Mouse (Mus musculus) midbrain, embryonic 13.5 days (tissue): ENCODE measurements around the gene Plekhm1. TPM values are rescaled to one million over a fixed set of nuclear protein-coding genes. Genes with fewer than 3 reads are reported as not detected.

Source experiments
- ATAC-seq: fragments of 200-750 bp; cut with Nextera tagmentation; 2 replicates; pipeline ENCODE4 v1.8.0; 2017; ENCODE audit warnings: mild to moderate bottlenecking, moderate TSS enrichment, moderate library complexity
- H3K27ac ChIP-seq: fragments of 300-500 bp; sonication (generic); 2 replicates; pipeline ENCODE4 v1.5.1; 2015; ENCODE audit warnings: inconsistent platforms, mild to moderate bottlenecking, moderate library complexity
- H3K27me3 ChIP-seq: fragments of 300-500 bp; sonication (generic); 2 replicates; pipeline ENCODE4 v1.6.1; 2015; ENCODE audit warnings: mild to moderate bottlenecking, inconsistent platforms
- H3K36me3 ChIP-seq: fragments of 300-500 bp; sonication (generic); 2 replicates; pipeline ENCODE4 v1.6.1; 2015; ENCODE audit warnings: mild to moderate bottlenecking, inconsistent platforms
- H3K4me1 ChIP-seq: fragments of 300-500 bp; sonication (generic); replicated peaks from 2 replicates; pipeline ENCODE4 v1.6.1; 2015; ENCODE audit warnings: inconsistent platforms
- H3K4me2 ChIP-seq: fragments of 300-500 bp; sonication (generic); replicated peaks from 2 replicates; pipeline ENCODE4 v1.6.1; 2015; ENCODE audit warnings: moderate library complexity, mild to moderate bottlenecking, inconsistent platforms
- H3K4me3 ChIP-seq: fragments of 300-500 bp; sonication (generic); replicated peaks from 2 replicates; pipeline ENCODE4 v1.5.1; 2015; ENCODE audit warnings: mild to moderate bottlenecking, inconsistent platforms
- H3K9ac ChIP-seq: fragments of 300-500 bp; sonication (generic); replicated peaks from 2 replicates; pipeline ENCODE4 v1.6.1; 2015; ENCODE audit warnings: mild to moderate bottlenecking, inconsistent platforms
- H3K9me3 ChIP-seq: fragments of 300-500 bp; sonication (generic); 2 replicates; pipeline ENCODE4 v1.6.1; 2016; ENCODE audit warnings: mild to moderate bottlenecking, inconsistent platforms
- WGBS: fragments of 180-500 bp; shearing (Covaris S2); methylation state at CpG from one replicate; pipeline ENCODE4 v1.1.7; 2015; 5-methylcytosine and 5-hydroxymethylcytosine counted together
- polyA plus RNA-seq: library from polyadenylated mRNA; unstranded; fragments of >200 nt; fragmentation: Nextera tagmentation; extraction: Ambion mirVana; gene quantifications from 2 replicates; pipeline ENCODE4 v1.2.1, GENCODE M21; 2015

Plekhm1 gene
- polyA plus RNA-seq, 1 experiment from 2014 or later = 9.4 TPM

GRCm38 (mm10) chr11:103345408-103346091 is 66.9 kb downstream of the Plekhm1 start:
- Histone ChIP-seq H3K4me1 (no peaks in the 10 kb centered on the region), H3K9ac (no peak overlapping the region), H3K27ac (no peak overlapping the region), H3K27me3 (no peaks in the 10 kb centered on the region), H3K36me3 (no peaks in the 10 kb centered on the region), H3K4me2 (no peak overlapping the region), H3K4me3 (no peak overlapping the region), H3K9me3 (no peaks in the 10 kb centered on the region)
- ATAC-seq = no peak
- 85% methylated on average over 7 of the region's 7 CpGs for WGBS

GRCm38 (mm10) chr11:103344494-103345332 is 67.8 kb downstream of the Plekhm1 start:
- H3K4me3 ChIP-seq = no peak overlapping the region
- H3K27ac ChIP-seq = no peak overlapping the region
- H3K9me3 ChIP-seq = no peaks in the 10 kb centered on the region
- no peak overlapping the region for H3K4me2 ChIP-seq
- 80% methylated on average over 19 of the region's 19 CpGs for WGBS
- H3K9ac ChIP-seq = no peak overlapping the region
- H3K27me3 ChIP-seq = no peaks in the 10 kb centered on the region
- H3K36me3 ChIP-seq = no peaks in the 10 kb centered on the region
- ATAC-seq = no peak
- H3K4me1 ChIP-seq = 0 out of 2 replicates have a peak, but pooled peaks cover 4% of the 10 kb centered on the region

- no peaks in the 10 kb centered on the region for H3K36me3 ChIP-seq
These were observed 68.6 kb downstream of the Plekhm1 start for GRCm38 (mm10) chr11:103343881-103344280.

GRCm38 (mm10) chr11:103343063-103343462 is 69.4 kb downstream of the Plekhm1 start:
- H3K4me2 ChIP-seq = no peak overlapping the region
- no peak overlapping the region for H3K4me3 ChIP-seq
- no peaks in the 10 kb centered on the region for H3K9me3 ChIP-seq
- H3K4me1 ChIP-seq = 0 out of 2 replicates have a peak, but pooled peaks cover 8% of the 10 kb centered on the region
- no peak overlapping the region for H3K27ac ChIP-seq
- H3K9ac ChIP-seq = no peak overlapping the region
- 88% methylated on average over 6 of the region's 6 CpGs for WGBS
- H3K36me3 ChIP-seq = no peaks in the 10 kb centered on the region
- H3K27me3 ChIP-seq = no peaks in the 10 kb centered on the region
- ATAC-seq = no peak

More at GRCm38 (mm10) chr11:103343881-103344280, 68.6 kb downstream of the Plekhm1 start:
- 89% methylated on average over 1 of the region's 1 CpGs for WGBS
- Histone ChIP-seq H3K9ac (no peak overlapping the region), H3K27ac (no peak overlapping the region), H3K4me2 (no peak overlapping the region), H3K4me1 (0 out of 2 replicates have a peak, but pooled peaks cover 8% of the 10 kb centered on the region), H3K4me3 (no peak overlapping the region), H3K27me3 (no peaks in the 10 kb centered on the region), H3K9me3 (no peaks in the 10 kb centered on the region)
- no peak for ATAC-seq

GRCm38 (mm10) chr11:103340677-103341076 is 71.8 kb downstream of the Plekhm1 start:
- Histone ChIP-seq H3K4me3 (no peak overlapping the region), H3K9me3 (no peaks in the 10 kb centered on the region)

GRCm38 (mm10) chr11:103340130-103340529 is 72.4 kb downstream of the Plekhm1 start:
- Histone ChIP-seq H3K36me3 (no peaks in the 10 kb centered on the region), H3K27me3 (no peaks in the 10 kb centered on the region), H3K9ac (no peak overlapping the region), H3K27ac (no peak overlapping the region), H3K4me1 (0 out of 2 replicates have a peak, but pooled peaks cover 8% of the 10 kb centered on the region), H3K4me2 (peak overlapping the region; percentile 26), H3K9me3 (no peaks in the 10 kb centered on the region), H3K4me3 (0 out of 2 replicates have a peak overlapping the region, but pooled peaks have one; percentile 1)
- WGBS = 73% methylated on average over 19 of the region's 19 CpGs
- no peak for ATAC-seq

More at GRCm38 (mm10) chr11:103340677-103341076, 71.8 kb downstream of the Plekhm1 start:
- H3K9ac ChIP-seq = no peak overlapping the region
- 52% methylated on average over 7 of the region's 7 CpGs for WGBS
- H3K27ac ChIP-seq = no peak overlapping the region
- ATAC-seq = no peak
- no peaks in the 10 kb centered on the region for H3K27me3 ChIP-seq
- H3K36me3 ChIP-seq = no peaks in the 10 kb centered on the region
- no peak overlapping the region for H3K4me2 ChIP-seq
- H3K4me1 ChIP-seq = 0 out of 2 replicates have a peak, but pooled peaks cover 8% of the 10 kb centered on the region

- H3K4me2 ChIP-seq = peak overlapping the region; percentile 26
- no peak for ATAC-seq
- H3K4me3 ChIP-seq = 0 out of 2 replicates have a peak overlapping the region, but pooled peaks have one; percentile 1
- 0 out of 2 replicates have a peak, but pooled peaks cover 8% of the 10 kb centered on the region for H3K4me1 ChIP-seq
- no peak overlapping the region for H3K27ac ChIP-seq
- H3K27me3 ChIP-seq = peaks cover 5% of the 10 kb centered on the region; the same call in 1 of the 2 replicates
- H3K36me3 ChIP-seq = no peaks in the 10 kb centered on the region
- WGBS = 41% methylated on average over 19 of the region's 19 CpGs
- no peak overlapping the region for H3K9ac ChIP-seq
- H3K9me3 ChIP-seq = no peaks in the 10 kb centered on the region
These were observed 72.9 kb downstream of the Plekhm1 start for GRCm38 (mm10) chr11:103339414-103340119.

GRCm38 (mm10) chr11:103338671-103339070 is 73.8 kb downstream of the Plekhm1 start:
- no peak overlapping the region for H3K9ac ChIP-seq
- no peak for ATAC-seq
- H3K4me3 ChIP-seq = no peak overlapping the region
- peaks cover 10% of the 10 kb centered on the region for H3K4me1 ChIP-seq
- H3K36me3 ChIP-seq = no peaks in the 10 kb centered on the region
- H3K4me2 ChIP-seq = no peak overlapping the region
- peaks cover 14% of the 10 kb centered on the region for H3K27me3 ChIP-seq
- 95% methylated on average over 6 of the region's 6 CpGs for WGBS
- H3K9me3 ChIP-seq = no peaks in the 10 kb centered on the region
- no peak overlapping the region for H3K27ac ChIP-seq

- no peak overlapping the region for H3K9ac ChIP-seq
- 85% methylated on average over 7 of the region's 7 CpGs for WGBS
- ATAC-seq = no peak
These were observed 74.4 kb downstream of the Plekhm1 start for GRCm38 (mm10) chr11:103338119-103338518.

GRCm38 (mm10) chr11:103337180-103337579 is 75.3 kb downstream of the Plekhm1 start:
- WGBS = 86% methylated on average over 2 of the region's 2 CpGs
- Histone ChIP-seq H3K9ac (no peak overlapping the region), H3K27me3 (peaks cover 29% of the 10 kb centered on the region)

More at GRCm38 (mm10) chr11:103338119-103338518, 74.4 kb downstream of the Plekhm1 start:
- H3K4me3 ChIP-seq = no peak overlapping the region
- peaks cover 20% of the 10 kb centered on the region for H3K27me3 ChIP-seq
- no peak overlapping the region for H3K4me2 ChIP-seq
- H3K4me1 ChIP-seq = peaks cover 16% of the 10 kb centered on the region
- no peaks in the 10 kb centered on the region for H3K9me3 ChIP-seq
- H3K27ac ChIP-seq = no peak overlapping the region
- H3K36me3 ChIP-seq = no peaks in the 10 kb centered on the region

GRCm38 (mm10) chr11:103335561-103335960 is 76.9 kb downstream of the Plekhm1 start:
- ATAC-seq = no peak
- H3K4me2 ChIP-seq = no peak overlapping the region
- peaks cover 33% of the 10 kb centered on the region for H3K27me3 ChIP-seq

More at GRCm38 (mm10) chr11:103337180-103337579, 75.3 kb downstream of the Plekhm1 start:
- no peaks in the 10 kb centered on the region for H3K36me3 ChIP-seq
- no peak overlapping the region for H3K4me2 ChIP-seq
- ATAC-seq = no peak
- H3K4me1 ChIP-seq = peaks cover 21% of the 10 kb centered on the region
- H3K27ac ChIP-seq = no peak overlapping the region
- no peak overlapping the region for H3K4me3 ChIP-seq
- H3K9me3 ChIP-seq = no peaks in the 10 kb centered on the region

More at GRCm38 (mm10) chr11:103335561-103335960, 76.9 kb downstream of the Plekhm1 start:
- WGBS = 89% methylated on average over 5 of the region's 5 CpGs
- Histone ChIP-seq H3K4me1 (peaks cover 21% of the 10 kb centered on the region), H3K36me3 (no peaks in the 10 kb centered on the region), H3K27ac (no peak overlapping the region), H3K9me3 (no peaks in the 10 kb centered on the region), H3K4me3 (no peak overlapping the region), H3K9ac (no peak overlapping the region)
